Mouse (Mus musculus) brain, embryonic 14.5 days (tissue): ENCODE results near the gene Mob1b.

Source experiments
- CTCF ChIP-seq: fragments of 200-500 bp; IDR thresholded peaks from 2 replicates; pipeline ENCODE4 v1.5.1; 2012; ENCODE audit warnings: inconsistent platforms, mild to moderate bottlenecking, moderate library complexity, borderline replicate concordance; ENCODE audit not compliant: insufficient read depth, insufficient read length; ENCODE audit errors: extremely low read depth
- POLR2A ChIP-seq: fragments of 200-500 bp; IDR thresholded peaks from 2 replicates; pipeline ENCODE4 v1.6.1; 2012; ENCODE audit warnings: mild to moderate bottlenecking, inconsistent platforms, borderline replicate concordance; ENCODE audit not compliant: poor library complexity, insufficient read depth, insufficient read length, severe bottlenecking; ENCODE audit errors: extremely low read depth

DNA sequence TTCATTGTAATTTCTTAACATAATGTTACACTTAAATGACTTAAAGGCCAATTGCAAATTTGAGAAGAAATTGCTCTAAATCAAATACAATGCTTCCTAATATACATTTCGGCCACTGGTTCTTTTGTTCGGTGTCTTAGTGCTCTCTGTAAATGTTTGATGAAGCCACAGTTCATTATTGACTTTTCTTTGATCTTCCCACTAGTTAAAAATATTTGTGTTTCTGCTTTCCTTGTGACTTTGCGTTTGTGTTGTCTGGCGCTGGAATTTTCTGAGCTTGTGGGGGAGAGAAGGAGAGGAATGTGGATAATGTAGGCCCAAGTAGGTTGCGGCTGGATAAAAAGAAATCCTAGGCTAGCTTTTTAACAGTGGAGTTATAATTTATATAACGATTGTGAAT is 76.5 kb downstream of the Mob1b start:
- TF ChIP-seq CTCF (no peak), POLR2A (no peak)
